Mouse (Mus musculus): ENCODE measurements around the gene Gm20696.

The Gm20696 gene

GRCm38 (mm10) chr6:99282866-99283657 lies 383.5 kb downstream of the Gm20696 start:
- DNase-seq (ENCODE audit: low spot score): no peak

- no peak for DNase-seq (ENCODE audit: low spot score)
Observed at GRCm38 (mm10) chr6:99281433-99281832, 385.2 kb downstream of the Gm20696 start.

GRCm38 (mm10) chr6:99280619-99281018 lies 386.0 kb downstream of the Gm20696 start:
- no peak for DNase-seq (ENCODE audit: low spot score)

GRCm38 (mm10) chr6:99277251-99277650 lies 389.3 kb downstream of the Gm20696 start:
- DNase-seq (ENCODE audit: low spot score): no peak

GRCm38 (mm10) chr6:99276297-99276653 lies 390.3 kb downstream of the Gm20696 start:
- DNase-seq (ENCODE audit: low spot score): no peak

- no peak for DNase-seq (ENCODE audit: low spot score)
Observed at GRCm38 (mm10) chr6:99275381-99276296, 391.0 kb downstream of the Gm20696 start.

- no peak for DNase-seq (ENCODE audit: low spot score)
Observed at GRCm38 (mm10) chr6:99274667-99275066, 391.9 kb downstream of the Gm20696 start.

GRCm38 (mm10) chr6:99274222-99274621 lies 392.4 kb downstream of the Gm20696 start:
- DNase-seq (ENCODE audit: low spot score): no peak

- DNase-seq (ENCODE audit: low spot score): no peak
Observed at GRCm38 (mm10) chr6:99273177-99273576, 393.4 kb downstream of the Gm20696 start.

GRCm38 (mm10) chr6:99272174-99272573 lies 394.4 kb downstream of the Gm20696 start:
- DNase-seq (ENCODE audit: low spot score): no peak

GRCm38 (mm10) chr6:99271741-99272140 lies 394.9 kb downstream of the Gm20696 start:
- DNase-seq (ENCODE audit: low spot score): no peak

GRCm38 (mm10) chr6:99269921-99270320 lies 396.7 kb downstream of the Gm20696 start:
- DNase-seq (ENCODE audit: low spot score): no peak

GRCm38 (mm10) chr6:99268171-99269061 lies 398.2 kb downstream of the Gm20696 start:
- DNase-seq (ENCODE audit: low spot score): no peak

- DNase-seq (ENCODE audit: low spot score): peak; percentile 10
Observed at GRCm38 (mm10) chr6:99265945-99266656, 400.5 kb downstream of the Gm20696 start.

GRCm38 (mm10) chr6:99265173-99265572 lies 401.4 kb downstream of the Gm20696 start:
- no peak for DNase-seq (ENCODE audit: low spot score)

- DNase-seq (ENCODE audit: low spot score): no peak
Observed at GRCm38 (mm10) chr6:99264192-99265093, 402.2 kb downstream of the Gm20696 start.

GRCm38 (mm10) chr6:99263886-99264185 lies 402.8 kb downstream of the Gm20696 start:
- DNase-seq (ENCODE audit: low spot score): no peak

- DNase-seq (ENCODE audit: low spot score): no peak
Observed at GRCm38 (mm10) chr6:99263061-99263885, 403.3 kb downstream of the Gm20696 start.

- no peak for DNase-seq (ENCODE audit: low spot score)
Observed at GRCm38 (mm10) chr6:99261737-99262130, 404.9 kb downstream of the Gm20696 start.

Data from ovary, postnatal 10 days (tissue).